Mouse (Mus musculus) hindbrain, embryonic 10.5 days (tissue): ENCODE data around the gene Lct. TPM values are rescaled to one million over a fixed set of nuclear protein-coding genes. Genes with fewer than 3 reads are reported as not detected.
"Not testable (repeated sequence)": the region's sequence is repeated elsewhere in the genome, so short reads cannot be mapped to it uniquely, and the experiment has no call there.

ENCODE experiments used
- DNase-seq: peaks from one replicate; pipeline ENCODE4 v3.0.0-alpha.2; 2017; ENCODE audit warnings: low spot score
- H3K27ac ChIP-seq: fragments of 300-500 bp; sonication (generic); 2 replicates; pipeline ENCODE4 v1.5.1; 2016; ENCODE audit warnings: mild to moderate bottlenecking, moderate library complexity
- H3K27me3 ChIP-seq: fragments of 300-500 bp; sonication (generic); 2 replicates; pipeline ENCODE4 v1.6.1; 2016; ENCODE audit warnings: mild to moderate bottlenecking; ENCODE audit not compliant: poor library complexity, insufficient read depth, severe bottlenecking
- H3K36me3 ChIP-seq: fragments of 300-500 bp; sonication (generic); 2 replicates; pipeline ENCODE4 v1.6.1; 2016; ENCODE audit warnings: mild to moderate bottlenecking, moderate library complexity
- H3K4me1 ChIP-seq: fragments of 300-500 bp; sonication (generic); replicated peaks from 2 replicates; pipeline ENCODE4 v1.6.1; 2016; ENCODE audit warnings: mild to moderate bottlenecking
- H3K4me3 ChIP-seq: fragments of 300-500 bp; sonication (generic); 2 replicates; pipeline ENCODE4 v1.5.1; 2016; ENCODE audit warnings: mild to moderate bottlenecking, moderate library complexity
- H3K9me3 ChIP-seq: fragments of 300-500 bp; sonication (generic); 2 replicates; pipeline ENCODE4 v1.6.1; 2016; ENCODE audit warnings: mild to moderate bottlenecking, moderate library complexity
- WGBS: fragments of 180-500 bp; shearing (Covaris S2); methylation state at CpG from one replicate; pipeline ENCODE4 v1.1.7; 2016; 5-methylcytosine and 5-hydroxymethylcytosine counted together
- polyA plus RNA-seq: library from polyadenylated mRNA; unstranded; fragments of >200 nt; fragmentation: Nextera tagmentation; extraction: Ambion mirVana; gene quantifications from 2 replicates; pipeline ENCODE4 v1.2.1, GENCODE M21; 2016

Gene Lct
- polyA plus RNA-seq, 1 experiment from 2014 or later, result 0.05 TPM

DNA sequence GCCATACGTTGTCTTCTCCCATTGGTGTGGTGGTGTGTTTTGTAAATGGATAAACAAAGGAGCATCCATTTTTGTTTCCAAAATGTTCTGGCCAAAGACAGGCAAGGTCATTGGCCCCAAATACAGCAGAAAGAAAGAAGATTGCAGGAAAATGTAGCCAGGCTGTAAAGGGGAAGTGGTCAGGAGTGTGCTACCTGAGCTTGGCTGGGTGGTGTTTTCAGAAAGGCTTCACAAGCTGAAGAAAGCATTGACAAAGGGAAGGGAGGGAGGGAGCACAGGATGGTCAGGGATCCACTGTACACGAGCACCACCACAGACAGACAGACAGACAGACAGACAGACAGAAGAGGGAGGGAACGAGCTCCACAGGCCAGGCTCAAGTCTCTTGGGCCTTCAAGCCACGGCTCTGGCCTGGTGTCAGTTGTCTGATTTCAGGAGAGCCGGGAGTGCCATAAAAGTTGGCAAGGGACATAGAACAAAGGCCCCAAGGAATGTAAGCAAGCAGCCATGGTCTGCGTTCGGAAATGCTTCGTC is 43.9 kb downstream of the Lct start:
- Histone ChIP-seq H3K4me3 (no peak overlapping the region), H3K27ac (no peak overlapping the region), H3K36me3 (peaks cover 84% of the 10 kb centered on the region), H3K4me1 (0 out of 2 replicates have a peak, but pooled peaks cover 3% of the 10 kb centered on the region), H3K9me3 (no peaks in the 10 kb centered on the region), H3K27me3 (no peaks in the 10 kb centered on the region)
- no peak for DNase-seq
- 93% methylated on average over 8 of the region's 8 CpGs for WGBS

DNA sequence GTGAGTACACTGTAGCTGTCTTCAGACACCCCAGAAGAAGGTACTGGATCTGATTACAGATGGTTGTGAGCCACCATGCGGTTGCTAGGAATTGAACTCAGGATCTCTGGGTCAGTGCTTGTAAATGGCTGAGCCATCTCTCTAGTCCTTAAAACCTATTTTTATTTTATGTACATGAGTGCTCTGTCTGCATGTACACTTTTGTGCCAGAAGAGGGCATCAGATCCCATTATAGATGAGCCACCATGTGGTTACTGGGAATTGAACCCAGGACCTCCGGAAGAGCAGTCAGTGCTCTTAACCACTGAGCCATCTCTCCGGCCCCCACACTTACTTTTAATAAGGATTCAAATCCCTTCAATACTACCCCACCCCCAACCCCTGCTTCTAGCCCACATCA is 45.2 kb downstream of the Lct start:
- no peak overlapping the region for H3K27ac ChIP-seq
- no peaks in the 10 kb centered on the region for H3K4me1 ChIP-seq
- peaks cover 90% of the 10 kb centered on the region for H3K36me3 ChIP-seq
- H3K9me3 ChIP-seq, result no peaks in the 10 kb centered on the region
- H3K4me3 ChIP-seq, result no peak overlapping the region
- DNase-seq, result no peak
- 91% methylated on average over 3 of the region's 3 CpGs for WGBS
- H3K27me3 ChIP-seq, result no peaks in the 10 kb centered on the region

DNA sequence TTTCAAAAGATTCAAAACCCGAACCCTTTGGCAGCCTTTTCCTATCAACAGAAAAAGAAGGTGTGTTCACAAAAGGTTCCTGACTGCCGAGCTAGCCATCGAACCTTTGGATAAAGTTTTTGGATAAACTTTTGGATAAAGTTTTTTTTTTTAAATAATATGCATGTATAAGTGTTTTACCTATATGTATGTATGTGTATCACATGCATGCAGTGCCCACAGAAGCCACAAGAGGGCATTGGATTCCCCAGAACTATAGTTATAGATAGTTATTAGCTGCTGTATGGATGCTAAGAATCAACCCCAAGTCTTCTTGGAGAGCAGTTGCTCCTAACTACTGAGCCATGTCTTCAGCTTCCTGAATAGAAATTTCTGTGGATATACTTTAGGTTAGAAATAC is 46.4 kb downstream of the Lct start:
- no peaks in the 10 kb centered on the region for H3K9me3 ChIP-seq
- H3K4me3 ChIP-seq, result no peak overlapping the region
- DNase-seq, result no peak
- H3K36me3 ChIP-seq, result peaks cover 90% of the 10 kb centered on the region
- H3K27ac ChIP-seq, result no peak overlapping the region
- H3K27me3 ChIP-seq, result no peaks in the 10 kb centered on the region
- H3K4me1 ChIP-seq, result no peaks in the 10 kb centered on the region
- WGBS, result 92% methylated on average over 3 of the region's 3 CpGs

DNA sequence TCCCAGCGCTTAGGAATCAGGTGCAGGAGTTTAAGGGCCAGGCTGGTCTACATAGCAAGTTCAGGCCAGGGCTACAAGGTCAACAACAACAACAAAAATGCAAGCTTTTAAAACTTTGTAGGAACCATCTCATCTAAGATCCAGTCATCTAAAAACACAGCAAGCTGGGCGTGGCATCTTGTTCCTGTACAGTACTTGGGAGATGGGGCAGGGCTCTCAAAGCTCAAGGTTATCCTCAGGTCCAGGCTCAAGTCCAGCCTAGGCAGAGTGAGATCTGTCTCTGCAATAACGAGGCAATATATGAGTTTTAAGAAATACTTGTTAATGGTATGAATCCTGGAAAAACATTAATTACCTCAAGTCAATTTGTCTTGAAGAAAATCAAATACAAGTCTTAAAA is 49.6 kb downstream of the Lct start:
- 91% methylated on average over 3 of the region's 3 CpGs for WGBS
- Histone ChIP-seq H3K27me3 (no peaks in the 10 kb centered on the region), H3K27ac (no peak overlapping the region), H3K36me3 (peaks cover 96% of the 10 kb centered on the region), H3K4me3 (no peak overlapping the region), H3K9me3 (no peaks in the 10 kb centered on the region), H3K4me1 (no peaks in the 10 kb centered on the region)
- no peak for DNase-seq

DNA sequence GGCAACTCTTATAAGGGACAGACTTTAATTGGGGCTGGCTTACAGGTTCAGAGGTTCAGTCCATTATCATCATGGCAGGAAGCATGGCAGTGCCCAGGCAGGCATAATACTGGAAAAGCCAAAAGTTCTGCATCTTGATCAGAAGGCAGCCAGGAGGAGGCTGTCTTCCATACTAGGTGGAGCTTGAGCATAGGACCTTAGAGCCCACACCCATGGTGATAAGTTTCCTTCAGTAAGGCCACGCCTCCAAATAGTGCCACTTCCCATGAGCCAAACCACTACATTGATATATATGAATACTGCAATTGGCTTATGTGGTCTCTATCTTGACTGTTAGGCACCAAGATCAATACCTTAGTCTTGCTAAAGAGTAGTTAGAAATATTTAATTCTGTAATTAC is 52.2 kb downstream of the Lct start:
- WGBS, result 88% methylated on average over 1 of the region's 1 CpGs
- Histone ChIP-seq H3K4me3 (no peak overlapping the region), H3K27me3 (no peaks in the 10 kb centered on the region), H3K4me1 (no peaks in the 10 kb centered on the region), H3K9me3 (no peaks in the 10 kb centered on the region), H3K36me3 (peaks cover 98% of the 10 kb centered on the region), H3K27ac (no peak overlapping the region)
- DNase-seq, result no peak

DNA sequence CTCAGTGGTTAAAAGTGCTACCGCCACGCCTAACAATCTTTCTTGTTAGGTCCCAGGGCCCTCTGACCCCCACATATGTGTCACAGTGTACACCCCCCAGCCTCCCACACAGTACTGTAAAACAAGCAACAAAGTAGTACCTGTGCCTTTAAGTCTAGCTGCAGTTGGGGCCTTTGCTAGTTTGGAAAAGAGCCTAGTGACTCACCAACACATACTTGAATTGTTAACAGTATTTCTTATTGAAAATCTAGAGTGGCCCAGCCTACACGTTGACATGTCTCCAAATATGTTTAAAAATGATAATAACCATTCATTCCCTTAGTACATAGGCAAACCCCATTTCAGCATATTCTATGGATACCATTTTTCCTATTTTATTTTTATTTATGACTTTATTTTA is 57.4 kb downstream of the Lct start:
- no peak for DNase-seq
- 92% methylated on average over 3 of the region's 3 CpGs for WGBS
- Histone ChIP-seq H3K27me3 (no peaks in the 10 kb centered on the region), H3K27ac (no peak overlapping the region), H3K4me1 (no peaks in the 10 kb centered on the region), H3K9me3 (no peaks in the 10 kb centered on the region), H3K36me3 (peaks cover 98% of the 10 kb centered on the region), H3K4me3 (no peak overlapping the region)

DNA sequence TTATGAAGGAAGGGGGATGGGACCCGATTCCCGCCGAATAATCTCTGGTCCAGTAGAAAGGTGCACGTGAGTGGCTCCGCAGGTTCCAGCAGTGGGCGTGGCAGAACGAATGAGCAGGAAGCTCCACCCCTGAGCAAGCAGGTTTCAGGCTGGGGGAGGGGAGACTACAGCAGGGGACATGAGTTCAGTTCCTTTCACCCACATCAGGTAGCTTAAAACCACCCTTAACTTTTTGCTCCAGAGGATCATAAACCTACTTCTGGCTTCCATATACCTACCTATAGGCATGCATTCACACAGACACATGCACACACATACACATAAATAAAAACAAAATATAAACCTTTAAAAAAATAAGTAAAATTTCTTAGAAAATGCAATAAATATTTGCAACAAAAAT is 61.1 kb downstream of the Lct start:
- not testable (repeated sequence) for H3K27me3 ChIP-seq
- WGBS, result 87% methylated on average over 7 of the region's 7 CpGs

DNA sequence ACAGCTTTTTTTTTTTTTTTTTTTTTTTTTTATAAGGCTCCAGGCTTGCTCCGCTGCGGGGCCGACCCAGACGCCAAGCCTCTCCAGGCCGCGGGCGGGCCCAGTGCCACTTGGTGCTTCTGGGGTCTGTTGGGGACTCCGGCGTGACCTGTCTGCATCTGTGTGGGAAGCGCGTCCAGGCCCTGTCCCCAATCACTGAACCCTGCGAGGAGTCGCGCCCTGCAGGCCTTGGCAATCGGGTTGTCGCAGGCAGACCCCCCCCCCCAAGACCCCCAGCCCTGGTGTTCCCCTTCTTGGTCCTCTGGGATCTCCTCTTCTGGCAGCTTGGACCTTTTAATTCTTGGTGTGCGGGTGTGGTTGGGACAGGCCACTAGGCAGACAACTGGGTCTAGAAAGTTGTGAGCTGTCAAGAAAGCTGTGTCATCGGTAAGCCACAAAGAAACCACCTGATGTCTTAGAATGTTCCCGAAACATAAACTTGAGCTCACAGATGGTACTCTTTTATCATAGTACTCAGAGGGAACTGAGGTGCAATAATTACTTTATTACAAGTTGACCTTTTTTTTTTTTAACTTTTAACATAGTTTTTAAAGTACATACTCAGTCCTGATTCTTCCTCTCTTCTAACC is 83.3 kb downstream of the Lct start:
- WGBS, result 2% methylated on average over 19 of the region's 19 CpGs
- peaks cover 23% of the 10 kb centered on the region for H3K4me1 ChIP-seq
- H3K36me3 ChIP-seq, result peaks cover 6% of the 10 kb centered on the region
- no peaks in the 10 kb centered on the region for H3K9me3 ChIP-seq
- H3K4me3 ChIP-seq, result peak overlapping the region; percentile 87
- DNase-seq, result peak; percentile 62
- H3K27me3 ChIP-seq, result no peaks in the 10 kb centered on the region
- peak overlapping the region; percentile 95 for H3K27ac ChIP-seq

More for the DNA sequence above, 61.1 kb downstream of the Lct start:
- not testable (repeated sequence) for DNase-seq, H3K27ac ChIP-seq, H3K4me1 ChIP-seq, H3K9me3 ChIP-seq, H3K4me3 ChIP-seq
- peaks cover 97% of the 10 kb centered on the region for H3K36me3 ChIP-seq

DNA sequence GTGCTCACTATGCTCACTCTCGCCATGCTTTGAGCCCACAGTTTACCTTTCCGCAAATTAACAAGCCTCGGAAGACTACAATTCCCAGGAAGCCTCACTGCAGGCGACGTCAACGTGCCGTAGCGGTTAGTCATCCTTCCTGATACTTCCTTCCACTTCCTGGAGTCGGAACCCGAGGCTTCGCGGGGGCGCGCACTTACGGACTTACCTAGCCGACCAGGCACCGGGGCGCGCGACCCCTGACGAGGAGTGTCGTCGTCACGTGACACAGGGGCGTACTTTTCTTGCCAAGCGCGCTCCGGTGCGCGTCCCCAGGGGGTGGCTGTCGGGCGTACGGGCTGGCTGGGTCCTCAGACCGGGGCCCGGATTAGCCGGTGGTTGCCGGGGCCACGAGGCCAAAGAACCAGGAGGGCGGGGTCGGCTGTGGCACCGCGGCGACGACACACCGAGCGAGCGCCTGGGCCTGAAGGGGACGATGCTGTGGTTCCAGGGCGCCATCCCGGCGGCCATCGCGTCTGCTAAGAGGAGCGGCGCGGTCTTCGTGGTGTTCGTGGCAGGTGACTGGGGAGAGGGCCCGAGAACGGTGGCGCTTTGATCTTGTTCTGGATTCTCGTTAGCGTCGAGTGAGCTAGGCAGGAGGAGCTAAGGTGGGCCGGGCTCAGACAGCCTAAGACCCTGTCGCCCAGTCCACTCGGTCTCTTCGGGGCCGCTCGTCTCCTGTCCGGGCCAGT is 84.0 kb downstream of the Lct start:
- peaks cover 8% of the 10 kb centered on the region; the same call in 1 of the 2 replicates for H3K36me3 ChIP-seq
- H3K27ac ChIP-seq, result peak overlapping the region; percentile 95
- no peaks in the 10 kb centered on the region for H3K27me3 ChIP-seq
- peaks cover 23% of the 10 kb centered on the region for H3K4me1 ChIP-seq
- H3K9me3 ChIP-seq, result no peaks in the 10 kb centered on the region
- WGBS, result under 1% methylated on average over 71 of the region's 71 CpGs
- DNase-seq, result peak; percentile 98
- peak overlapping the region; percentile 87 for H3K4me3 ChIP-seq

DNA sequence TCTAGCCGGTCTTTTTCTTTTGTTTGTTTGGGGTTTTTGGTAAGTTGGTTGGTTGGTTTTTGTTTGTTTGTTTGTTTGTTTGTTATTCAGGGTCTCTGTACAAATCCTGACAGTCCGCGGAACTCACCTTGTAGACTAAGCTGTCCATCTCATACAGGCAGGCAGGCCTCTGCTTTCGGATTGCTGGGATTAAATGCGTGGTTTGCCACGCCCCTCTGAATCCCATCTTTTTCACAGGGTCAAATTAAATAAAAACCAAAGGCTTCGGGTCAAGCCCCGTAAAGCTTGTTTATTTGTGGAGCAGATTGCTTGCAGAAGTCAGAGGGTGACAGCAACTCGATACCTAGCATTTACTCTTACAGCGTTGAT is 84.5 kb downstream of the Lct start, which contains the start of gene Ubxn4:
Gene Ubxn4, plus strand, starts transcription at position 338 of the 369 bp plus-strand sequence.
- DNase-seq, result no peak
- peak within 1 kb of the TSS; percentile 95 for H3K27ac ChIP-seq
- peaks cover 12% of the 10 kb centered on the region; the same call in 1 of the 2 replicates for H3K36me3 ChIP-seq
- 12% methylated on average over 10 of the region's 10 CpGs for WGBS
- H3K4me3 ChIP-seq, result peak within 1 kb of the TSS; percentile 87
- H3K4me1 ChIP-seq, result peaks cover 23% of the 10 kb centered on the region
- no peaks in the 10 kb centered on the region for H3K27me3 ChIP-seq
- no peaks in the 10 kb centered on the region for H3K9me3 ChIP-seq

DNA sequence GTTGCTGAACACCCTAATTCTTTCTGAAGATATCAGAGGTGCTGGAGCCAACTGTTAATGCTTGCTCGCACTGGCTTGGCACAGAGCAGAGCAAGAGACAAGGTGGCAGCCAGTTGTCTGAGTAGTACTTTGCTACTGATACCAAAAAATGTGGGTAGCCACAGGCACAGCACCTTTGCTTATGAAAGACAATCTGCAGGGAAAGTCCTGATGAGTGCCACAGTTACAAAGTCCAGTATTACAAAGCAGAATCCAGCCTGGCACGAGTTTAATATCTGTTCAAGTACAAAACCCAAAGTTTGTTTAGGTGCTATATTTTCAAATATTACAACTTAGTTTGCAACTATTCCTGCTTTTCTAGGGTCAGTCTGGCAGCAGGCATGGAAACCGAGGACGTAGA is 92.9 kb downstream of the Lct start:
- Histone ChIP-seq H3K4me1 (no peaks in the 10 kb centered on the region), H3K36me3 (peaks cover 90% of the 10 kb centered on the region)
- 95% methylated on average over 4 of the region's 4 CpGs for WGBS

More for the DNA sequence above, 92.9 kb downstream of the Lct start:
- H3K4me3 ChIP-seq, result no peak overlapping the region
- DNase-seq, result no peak
- no peak overlapping the region for H3K27ac ChIP-seq
- H3K27me3 ChIP-seq, result no peaks in the 10 kb centered on the region
- H3K9me3 ChIP-seq, result no peaks in the 10 kb centered on the region
